Mouse (Mus musculus): ENCODE results near the gene Baz1a. TPM values are rescaled to one million over a fixed set of nuclear protein-coding genes. Genes with fewer than 3 reads are reported as not detected.

The Baz1a gene
- polyA plus RNA-seq, 1 experiment from 2014 or later, result 29.1 TPM

DNA sequence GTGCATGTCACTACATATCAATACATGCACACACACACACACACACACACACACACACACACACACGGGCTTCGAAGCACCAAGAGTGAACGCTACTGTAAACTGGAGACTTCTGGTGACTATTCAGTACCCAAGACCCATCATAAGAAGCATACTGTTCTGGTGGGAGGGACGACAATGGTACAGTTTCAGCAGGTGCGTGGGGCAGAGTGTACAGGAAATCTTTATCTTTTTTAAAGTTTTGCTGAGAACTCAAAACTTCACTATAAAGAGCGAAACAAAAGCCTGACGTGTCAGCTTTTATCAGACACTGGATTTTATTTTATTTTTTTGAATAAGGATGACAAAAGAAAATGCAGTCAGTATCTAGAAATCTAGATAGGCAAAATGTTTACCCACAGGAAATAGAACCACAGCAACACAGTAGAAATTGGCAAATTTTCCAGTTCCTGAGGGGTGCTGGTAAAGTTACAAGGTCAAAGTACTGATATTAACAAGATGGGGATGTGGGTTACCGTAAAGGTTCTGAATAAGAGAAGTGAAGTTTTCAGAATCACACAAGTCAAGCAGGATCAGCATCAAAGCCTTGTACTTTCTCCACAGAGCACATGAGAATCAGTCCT is 35.7 kb upstream of the Baz1a start:
- Histone ChIP-seq H3K4me3 (replicated peaks) (no peak overlapping the region), H3K27me3 (replicated peaks) (no peaks in the 10 kb centered on the region), H3K36me3 (peaks cover 4% of the 10 kb centered on the region; the same call in 1 of the 2 replicates), H3K9ac (no peak overlapping the region), H3K9me3 (no peaks in the 10 kb centered on the region), H3K4me2 (replicated peaks) (no peak overlapping the region), H3K4me1 (replicated peaks) (no peaks in the 10 kb centered on the region), H3K27ac (no peak overlapping the region)
- ATAC-seq, result no peak
- 92% methylated on average over 8 of the region's 8 CpGs for whole genome bisulfite sequencing

DNA sequence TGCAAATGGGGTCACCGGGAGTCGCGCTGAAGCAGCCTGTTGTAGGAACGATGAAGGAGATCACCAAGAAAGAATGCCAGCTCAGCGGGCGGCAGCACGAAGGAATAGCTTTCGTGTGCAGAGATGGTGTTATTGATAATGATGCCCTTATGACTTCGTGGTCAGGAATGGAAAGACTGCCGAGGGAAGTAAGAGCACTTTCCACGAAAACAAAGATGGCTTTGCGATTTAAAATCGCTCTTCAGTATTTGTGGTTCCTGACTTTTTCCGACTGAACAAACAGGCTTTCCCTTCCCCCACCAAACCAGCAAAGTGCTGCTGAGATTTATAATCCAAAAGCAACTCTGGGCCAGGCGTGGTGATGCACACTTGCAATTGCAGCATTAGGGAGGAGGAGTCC is 26.9 kb upstream of the Baz1a start:
- Histone ChIP-seq H3K36me3 (peaks cover 4% of the 10 kb centered on the region; the same call in 1 of the 2 replicates), H3K4me1 (replicated peaks) (no peaks in the 10 kb centered on the region), H3K4me3 (replicated peaks) (no peak overlapping the region), H3K9ac (no peak overlapping the region), H3K27me3 (replicated peaks) (no peaks in the 10 kb centered on the region), H3K27ac (no peak overlapping the region), H3K4me2 (replicated peaks) (no peak overlapping the region), H3K9me3 (no peaks in the 10 kb centered on the region)
- ATAC-seq, result no peak
- WGBS, result 75% methylated on average over 15 of the region's 15 CpGs

DNA sequence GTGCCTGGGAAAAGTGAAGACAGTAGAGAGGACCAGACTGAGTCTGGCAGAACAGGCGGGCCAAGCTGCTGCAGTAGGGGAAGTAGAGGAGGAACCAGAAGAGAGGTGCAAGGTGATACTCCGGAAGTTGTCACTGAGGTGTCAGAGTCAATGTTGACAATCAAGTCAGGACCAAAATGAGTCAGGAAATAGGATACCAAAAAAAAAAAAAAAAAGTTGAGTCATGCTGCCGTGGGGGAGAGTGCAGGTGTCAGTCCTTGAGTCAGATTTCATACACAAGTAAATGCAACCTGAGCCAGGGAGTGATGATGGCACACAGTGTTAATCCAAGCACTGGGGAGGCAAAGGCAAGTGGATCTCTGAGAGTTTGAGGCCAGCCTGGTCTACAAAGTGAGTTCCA is 12.9 kb upstream of the Baz1a start:
- no peaks in the 10 kb centered on the region for H3K4me1 ChIP-seq (replicated peaks)
- no peaks in the 10 kb centered on the region for H3K9me3 ChIP-seq
- no peak overlapping the region for H3K4me3 ChIP-seq (replicated peaks)
- WGBS, result 44% methylated on average over 3 of the region's 3 CpGs
- ATAC-seq, result no peak
- H3K36me3 ChIP-seq, result no peaks in the 10 kb centered on the region
- H3K9ac ChIP-seq, result no peak overlapping the region
- H3K27me3 ChIP-seq (replicated peaks), result no peaks in the 10 kb centered on the region
- H3K4me2 ChIP-seq (replicated peaks), result no peak overlapping the region
- no peak overlapping the region for H3K27ac ChIP-seq

DNA sequence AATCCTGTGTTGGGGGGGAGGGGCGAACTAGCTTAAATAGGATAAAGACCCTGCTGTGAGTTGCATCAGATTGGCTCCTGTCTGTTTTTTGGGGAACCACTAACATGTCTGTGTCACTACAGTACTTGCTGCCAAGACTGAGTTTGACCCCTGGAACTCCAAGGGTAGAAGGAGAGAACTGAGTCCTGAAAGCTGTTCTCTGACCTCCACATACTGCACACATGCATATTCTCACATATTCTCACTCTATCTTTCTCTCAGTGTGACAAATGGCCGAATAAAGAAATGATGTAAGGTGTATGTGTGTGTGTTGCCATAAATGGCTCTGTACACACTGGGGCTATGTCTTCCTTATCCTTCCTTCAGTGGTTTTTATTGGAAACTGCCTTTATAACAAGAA is 9.1 kb upstream of the Baz1a start:
- H3K27me3 ChIP-seq (replicated peaks), result no peaks in the 10 kb centered on the region
- no peaks in the 10 kb centered on the region for H3K9me3 ChIP-seq
- 73% methylated on average over 2 of the region's 2 CpGs for WGBS
- H3K4me1 ChIP-seq (replicated peaks), result no peaks in the 10 kb centered on the region
- H3K4me2 ChIP-seq (replicated peaks), result no peak overlapping the region
- H3K4me3 ChIP-seq (replicated peaks), result no peak overlapping the region
- no peak overlapping the region for H3K27ac ChIP-seq
- no peak for ATAC-seq
- H3K36me3 ChIP-seq, result no peaks in the 10 kb centered on the region
- no peak overlapping the region for H3K9ac ChIP-seq

DNA sequence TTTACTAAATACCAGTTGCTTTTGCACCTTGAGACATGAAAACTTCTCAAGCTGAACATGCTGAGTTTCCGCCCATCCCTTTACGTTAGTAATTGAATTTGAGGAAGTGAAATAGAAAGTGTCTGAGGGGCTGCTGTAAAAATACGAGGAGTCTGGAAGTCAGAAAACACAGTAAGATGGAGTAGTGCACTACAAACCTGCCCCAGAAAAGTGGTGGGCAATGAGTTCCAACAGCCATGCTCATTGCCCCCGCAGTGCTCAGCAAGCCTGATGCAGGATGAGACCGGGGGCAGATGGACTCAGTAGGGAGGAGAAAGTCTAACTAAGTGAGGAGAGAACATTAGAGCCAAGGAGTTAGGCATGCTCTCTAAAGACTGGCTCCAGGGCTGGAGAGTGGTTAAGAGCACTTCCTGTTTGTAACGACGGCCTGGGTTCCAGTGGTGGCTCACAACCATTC is 5.3 kb upstream of the Baz1a start:
- no peaks in the 10 kb centered on the region for H3K36me3 ChIP-seq
- H3K9ac ChIP-seq, result no peak overlapping the region
- H3K27ac ChIP-seq, result no peak overlapping the region
- ATAC-seq, result no peak
- WGBS, result 83% methylated on average over 7 of the region's 7 CpGs
- no peaks in the 10 kb centered on the region for H3K9me3 ChIP-seq
- no peaks in the 10 kb centered on the region for H3K4me1 ChIP-seq (replicated peaks)
- no peak overlapping the region for H3K4me3 ChIP-seq (replicated peaks)
- no peaks in the 10 kb centered on the region for H3K27me3 ChIP-seq (replicated peaks)
- H3K4me2 ChIP-seq (replicated peaks), result no peak overlapping the region

DNA sequence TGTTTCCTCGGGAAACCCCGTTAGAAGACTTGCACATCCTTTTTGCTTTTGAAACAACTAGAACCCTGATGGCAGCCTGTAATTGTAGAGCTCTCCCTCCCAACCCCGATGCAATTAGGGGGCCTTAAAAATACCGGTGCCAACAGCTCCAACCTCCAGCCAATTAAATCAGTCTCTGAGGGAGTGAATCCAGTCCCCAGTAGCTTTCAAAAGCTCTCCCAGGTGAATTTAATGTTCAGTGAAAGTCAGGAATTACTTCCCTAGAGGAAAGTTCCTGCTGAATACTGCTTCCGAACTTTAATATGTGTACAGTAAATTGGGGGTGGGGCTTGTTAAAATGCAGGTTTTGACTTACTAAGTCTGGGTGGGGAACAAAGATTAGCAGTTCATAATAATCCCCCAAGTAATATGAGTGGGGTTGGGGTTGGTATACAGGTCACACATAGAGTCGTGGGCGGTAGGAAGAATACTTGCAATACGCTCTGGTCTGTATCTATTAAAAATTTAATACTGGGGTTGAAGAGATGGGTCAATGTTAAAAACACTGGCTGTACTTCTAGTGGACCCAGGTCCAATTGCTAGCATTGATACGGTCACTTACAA is 3.1 kb upstream of the Baz1a start:
- H3K27ac ChIP-seq, result no peak overlapping the region
- H3K4me1 ChIP-seq (replicated peaks), result no peaks in the 10 kb centered on the region
- WGBS, result 70% methylated on average over 9 of the region's 9 CpGs
- no peak overlapping the region for H3K4me3 ChIP-seq (replicated peaks)
- H3K27me3 ChIP-seq (replicated peaks), result no peaks in the 10 kb centered on the region
- no peak overlapping the region for H3K9ac ChIP-seq
- H3K36me3 ChIP-seq, result no peaks in the 10 kb centered on the region
- H3K9me3 ChIP-seq, result no peaks in the 10 kb centered on the region
- H3K4me2 ChIP-seq (replicated peaks), result no peak overlapping the region
- no peak for ATAC-seq

DNA sequence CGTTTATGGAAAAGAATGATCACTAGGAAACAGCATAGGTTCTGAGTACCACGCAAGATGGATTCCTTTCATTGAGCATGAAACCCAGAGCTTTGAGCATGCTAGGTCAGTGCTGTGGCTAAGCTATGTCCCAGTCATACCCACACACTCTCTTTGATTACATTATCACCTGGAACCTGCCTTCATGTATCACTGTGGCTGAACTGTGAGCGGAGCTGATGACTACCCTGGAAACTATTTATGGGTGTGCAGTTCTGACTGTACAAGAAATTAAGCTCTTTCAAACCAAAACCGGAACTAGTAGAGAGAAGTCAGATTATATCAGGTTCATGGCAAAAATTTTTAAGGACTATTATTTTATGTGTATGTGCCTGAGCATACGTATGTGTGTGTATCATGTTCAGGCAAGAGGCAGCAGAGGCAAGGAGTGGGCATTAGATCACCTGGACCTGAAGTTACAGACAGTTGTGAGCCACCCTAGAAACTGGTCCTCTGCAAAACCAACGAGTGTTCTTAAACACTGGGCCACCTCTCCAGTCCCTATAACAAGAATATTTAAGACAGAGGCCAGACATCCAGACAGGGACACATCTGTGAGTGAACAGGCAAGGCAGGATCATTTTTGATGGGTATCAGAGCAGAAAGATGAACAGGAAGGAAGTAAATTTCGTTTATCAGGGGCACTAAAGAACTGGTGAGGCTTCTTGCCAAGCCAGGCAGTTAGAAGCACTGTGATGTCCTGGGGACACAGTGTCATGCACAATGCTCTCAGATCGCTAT is 2.4 kb upstream of the Baz1a start:
- WGBS, result 71% methylated on average over 8 of the region's 8 CpGs
- Histone ChIP-seq H3K9me3 (no peaks in the 10 kb centered on the region), H3K27ac (no peak overlapping the region), H3K4me3 (replicated peaks) (no peak overlapping the region), H3K36me3 (no peaks in the 10 kb centered on the region), H3K4me2 (replicated peaks) (no peak overlapping the region), H3K9ac (no peak overlapping the region), H3K4me1 (replicated peaks) (no peaks in the 10 kb centered on the region), H3K27me3 (replicated peaks) (no peaks in the 10 kb centered on the region)
- ATAC-seq, result no peak

DNA sequence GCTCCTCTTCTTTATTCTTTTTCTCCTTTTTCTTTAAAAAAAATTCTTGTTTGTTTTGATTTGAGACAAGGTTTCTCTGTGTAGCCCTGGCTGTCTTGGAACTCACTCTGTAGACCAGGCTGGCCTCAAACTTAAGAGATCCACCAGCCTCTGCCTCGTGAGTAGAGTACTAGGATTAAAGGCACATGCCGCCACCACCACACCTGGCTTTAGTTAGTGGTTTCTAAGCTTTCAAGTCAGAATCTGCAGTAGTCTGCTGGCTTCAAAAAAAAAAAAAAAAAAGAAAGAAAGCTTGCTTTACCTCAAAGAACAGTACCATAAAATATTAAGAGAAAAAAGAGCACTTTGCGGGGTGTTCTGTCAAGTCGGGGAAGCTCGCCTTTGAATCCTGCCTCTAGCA is 1.3 kb upstream of the Baz1a start:
- 85% methylated on average over 5 of the region's 5 CpGs for WGBS
- Histone ChIP-seq H3K4me1 (replicated peaks) (no peaks in the 10 kb centered on the region), H3K27me3 (replicated peaks) (no peaks in the 10 kb centered on the region), H3K27ac (no peak overlapping the region), H3K9me3 (no peaks in the 10 kb centered on the region), H3K9ac (no peak overlapping the region), H3K4me3 (replicated peaks) (no peak overlapping the region), H3K4me2 (replicated peaks) (no peak overlapping the region), H3K36me3 (no peaks in the 10 kb centered on the region)
- ATAC-seq, result no peak

DNA sequence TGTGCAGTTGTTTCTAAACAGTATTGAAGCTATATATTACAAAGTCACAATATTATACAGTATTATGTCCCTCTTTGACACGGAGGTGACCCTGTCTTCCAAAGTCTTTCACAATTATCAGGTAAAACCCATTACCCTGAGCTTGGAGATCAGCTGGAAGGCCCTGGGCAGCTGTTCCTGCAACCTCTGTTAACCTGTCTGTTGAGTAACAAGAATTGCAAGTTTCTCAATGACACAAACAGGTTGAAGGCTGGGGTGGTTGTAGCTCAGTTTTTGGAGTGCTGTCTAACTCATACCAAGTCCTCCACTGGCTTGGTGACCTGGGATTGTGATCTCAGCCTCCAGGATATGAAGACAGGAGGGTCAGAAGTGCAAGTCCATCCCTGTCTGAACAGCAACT is 1.1 kb downstream of the Baz1a start:
- ATAC-seq, result no peak
- Histone ChIP-seq H3K27ac (no peak overlapping the region), H3K9me3 (no peaks in the 10 kb centered on the region), H3K4me1 (replicated peaks) (no peaks in the 10 kb centered on the region), H3K4me2 (replicated peaks) (no peak overlapping the region), H3K9ac (no peak overlapping the region), H3K36me3 (no peaks in the 10 kb centered on the region), H3K4me3 (replicated peaks) (no peak overlapping the region), H3K27me3 (replicated peaks) (no peaks in the 10 kb centered on the region)
- WGBS, result 74% methylated on average over 1 of the region's 1 CpGs

DNA sequence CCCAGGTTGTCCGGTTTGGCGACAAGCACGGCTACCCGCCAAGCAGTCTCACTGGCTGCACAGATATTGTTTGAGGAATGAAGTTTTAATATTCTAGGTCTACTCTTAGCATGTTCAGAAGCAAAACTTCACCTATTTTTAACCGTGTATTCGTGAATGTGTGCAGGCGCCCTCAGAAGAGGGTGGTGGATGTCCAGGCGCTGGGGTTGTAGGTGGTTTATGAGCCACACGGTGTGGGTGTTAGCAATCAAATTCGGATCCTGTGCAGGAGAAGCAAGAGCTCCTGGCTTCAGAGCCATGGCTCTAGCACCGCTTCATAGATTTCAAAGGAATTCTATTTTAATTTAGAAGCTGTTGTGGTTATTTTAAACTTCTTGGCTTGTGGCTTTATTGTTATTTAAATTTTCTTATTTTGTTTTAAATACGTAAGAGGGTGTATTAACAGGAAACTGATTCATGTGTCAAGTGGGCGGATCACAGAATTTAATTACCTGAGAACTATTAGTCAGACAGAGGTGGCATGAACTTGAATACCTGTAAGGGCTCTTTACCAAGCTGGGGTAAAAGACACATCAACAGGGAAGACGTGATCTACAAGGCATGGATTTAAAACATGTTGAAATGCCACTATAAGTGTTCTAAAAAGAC is 6.7 kb downstream of the Baz1a start:
- H3K9ac ChIP-seq, result no peak overlapping the region
- WGBS, result 87% methylated on average over 14 of the region's 14 CpGs
- H3K9me3 ChIP-seq, result no peaks in the 10 kb centered on the region
- H3K4me1 ChIP-seq (replicated peaks), result no peaks in the 10 kb centered on the region
- no peak for ATAC-seq
- H3K27ac ChIP-seq, result no peak overlapping the region
- no peaks in the 10 kb centered on the region for H3K27me3 ChIP-seq (replicated peaks)
- H3K4me2 ChIP-seq (replicated peaks), result no peak overlapping the region
- no peaks in the 10 kb centered on the region for H3K36me3 ChIP-seq
- no peak overlapping the region for H3K4me3 ChIP-seq (replicated peaks)

DNA sequence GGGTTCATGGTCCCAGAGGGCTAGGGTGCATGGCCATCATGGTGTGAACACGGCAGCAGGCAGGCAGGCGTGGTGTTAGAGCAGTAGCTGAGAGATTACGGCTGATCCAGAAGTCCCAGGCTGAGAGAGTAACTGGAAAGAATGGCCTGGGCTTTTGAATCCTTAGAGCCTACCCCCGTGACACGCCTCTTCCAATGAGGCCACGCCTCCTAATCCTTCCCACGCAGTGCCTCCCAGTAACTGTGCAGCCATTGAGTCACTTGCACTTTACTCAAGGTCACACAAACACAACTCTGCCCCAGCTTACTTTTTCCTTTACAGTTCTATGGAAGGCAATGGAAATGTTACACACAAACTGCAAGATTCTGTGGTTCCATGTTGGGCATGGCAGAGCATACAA is 8.1 kb downstream of the Baz1a start:
- H3K9me3 ChIP-seq, result no peaks in the 10 kb centered on the region
- H3K4me1 ChIP-seq (replicated peaks), result no peaks in the 10 kb centered on the region
- WGBS, result 87% methylated on average over 7 of the region's 7 CpGs
- H3K4me2 ChIP-seq (replicated peaks), result no peak overlapping the region
- no peak overlapping the region for H3K9ac ChIP-seq
- no peak for ATAC-seq
- H3K4me3 ChIP-seq (replicated peaks), result no peak overlapping the region
- H3K36me3 ChIP-seq, result no peaks in the 10 kb centered on the region
- H3K27me3 ChIP-seq (replicated peaks), result no peaks in the 10 kb centered on the region
- H3K27ac ChIP-seq, result no peak overlapping the region

DNA sequence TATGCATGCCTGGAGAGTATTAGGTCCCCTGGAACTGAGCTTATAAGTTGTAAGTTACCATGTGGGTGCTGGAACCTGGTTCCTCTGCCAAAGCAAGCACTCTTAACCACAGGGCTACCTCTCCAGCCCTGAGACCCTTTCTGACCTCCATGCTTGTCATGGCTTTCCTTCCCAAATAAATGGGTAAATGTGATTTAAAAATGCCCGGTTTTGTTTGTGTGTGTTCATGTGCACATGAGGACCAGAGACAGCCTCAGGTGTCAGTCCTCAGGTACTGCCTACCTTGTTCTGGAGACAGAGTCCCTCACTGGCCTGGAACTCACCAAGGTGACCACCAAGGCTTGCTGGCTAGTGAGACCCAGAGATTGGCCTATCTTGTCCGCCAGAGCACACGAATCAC is 9.8 kb downstream of the Baz1a start:
- 86% methylated on average over 3 of the region's 3 CpGs for WGBS
- ATAC-seq, result no peak
- H3K27me3 ChIP-seq (replicated peaks), result no peaks in the 10 kb centered on the region
- H3K9ac ChIP-seq, result no peak overlapping the region
- no peak overlapping the region for H3K4me3 ChIP-seq (replicated peaks)
- no peaks in the 10 kb centered on the region for H3K9me3 ChIP-seq
- no peak overlapping the region for H3K27ac ChIP-seq
- no peaks in the 10 kb centered on the region for H3K4me1 ChIP-seq (replicated peaks)
- H3K36me3 ChIP-seq, result no peaks in the 10 kb centered on the region
- H3K4me2 ChIP-seq (replicated peaks), result no peak overlapping the region
